Mouse (Mus musculus) lung, adult 2 months (tissue): ENCODE measurements around the gene Sipa1l3.

Source experiments
- CTCF ChIP-seq: fragments of 200-500 bp; IDR thresholded peaks from 2 replicates; pipeline ENCODE4 v1.5.1; 2011; ENCODE audit warnings: mild to moderate bottlenecking, low read length, control low read depth; ENCODE audit not compliant: insufficient read depth
- POLR2A ChIP-seq: fragments of 200-500 bp; IDR thresholded peaks from 2 replicates; pipeline ENCODE4 v1.6.1; 2011; ENCODE audit warnings: low read depth, mild to moderate bottlenecking, control low read depth, low read length, borderline replicate concordance; ENCODE audit errors: extremely low read depth

GRCm38 (mm10) chr7:29386349-29386748 lies 132.1 kb downstream of the Sipa1l3 start:
- TF ChIP-seq POLR2A (no peak), CTCF (no peak)
